In genomic region chr16:16584409-16585032, GRCm38 (mm10) we compare ENCODE assay signal across 9 mouse cellular contexts. TPM values are rescaled to one million over a fixed set of nuclear protein-coding genes. Genes with fewer than 3 reads are reported as not detected.
DNase-seq lines count a peak whose midpoint lies in the region; ATAC-seq and TF ChIP-seq lines count a peak whose summit lies in the region.
"Had no signal": no experiment of that assay in that cellular context is flagged by ENCODE, and none has a peak within 500 bp of the region (broad histone marks: within the 10 kb centered on the region; RNA-seq: fewer than 3 reads in every experiment).

No protein-coding gene starts in this region.

- H3K9ac ChIP-seq in embryonic facial prominence, embryonic 11.5 days (replicated peaks; ENCODE audit: low read length): no peak overlapping the region
- H3K9ac ChIP-seq in heart, embryonic 12.5 days: no peak overlapping the region
- H3K9ac ChIP-seq in kidney, postnatal 0 days (ENCODE audit: low read depth, low read length): no peak overlapping the region
- no peak overlapping the region for H3K9ac ChIP-seq in liver, embryonic 13.5 days
- no peak overlapping the region for H3K9ac ChIP-seq in neural tube, embryonic 12.5 days
- no peak overlapping the region for H3K9ac ChIP-seq in stomach, postnatal 0 days (ENCODE audit: low read length)
- H3K9ac ChIP-seq: embryonic facial prominence, embryonic 13.5 days had no signal

- no peaks in the 10 kb centered on the region for H3K36me3 ChIP-seq in embryonic facial prominence, embryonic 11.5 days (replicated peaks; ENCODE audit: control insufficient read depth, insufficient read depth, low read depth, low read length)
- no peaks in the 10 kb centered on the region for H3K36me3 ChIP-seq in heart, embryonic 12.5 days
- no peaks in the 10 kb centered on the region for H3K36me3 ChIP-seq in kidney, postnatal 0 days (ENCODE audit: insufficient read depth, low read length)
- no peaks in the 10 kb centered on the region for H3K36me3 ChIP-seq in liver, embryonic 13.5 days
- H3K36me3 ChIP-seq in neural tube, embryonic 12.5 days: no peaks in the 10 kb centered on the region
- no peaks in the 10 kb centered on the region for H3K36me3 ChIP-seq in stomach, postnatal 0 days (ENCODE audit: control insufficient read depth, insufficient read depth, low read length)
- H3K36me3 ChIP-seq: embryonic facial prominence, embryonic 13.5 days had no signal

- peak; percentile 94 for TF ChIP-seq CTCF in kidney, postnatal 0 days (IDR thresholded peaks at IDR 0.05; ENCODE audit: low read depth)
- peak; percentile 92 for TF ChIP-seq CTCF in stomach, postnatal 0 days (IDR thresholded peaks at IDR 0.05; ENCODE audit: low read depth)

- no peaks in the 10 kb centered on the region for H3K4me1 ChIP-seq in embryonic facial prominence, embryonic 11.5 days (ENCODE audit: control insufficient read depth, insufficient read depth, low read length)
- H3K4me1 ChIP-seq in heart, embryonic 12.5 days (replicated peaks): no peaks in the 10 kb centered on the region
- no peaks in the 10 kb centered on the region for H3K4me1 ChIP-seq in kidney, postnatal 0 days (replicated peaks; ENCODE audit: insufficient read depth, low read length)
- no peaks in the 10 kb centered on the region for H3K4me1 ChIP-seq in liver, embryonic 13.5 days (replicated peaks)
- H3K4me1 ChIP-seq in neural tube, embryonic 12.5 days: no peaks in the 10 kb centered on the region
- H3K4me1 ChIP-seq in stomach, postnatal 0 days (replicated peaks; ENCODE audit: control insufficient read depth, insufficient read depth): no peaks in the 10 kb centered on the region
- H3K4me1 ChIP-seq: embryonic facial prominence, embryonic 13.5 days had no signal

- H3K27ac ChIP-seq in embryonic facial prominence, embryonic 11.5 days (replicated peaks; ENCODE audit: low read depth, low read length): no peak overlapping the region
- no peak overlapping the region for H3K27ac ChIP-seq in heart, embryonic 12.5 days (ENCODE audit: poor library complexity, severe bottlenecking)
- no peak overlapping the region for H3K27ac ChIP-seq in kidney, postnatal 0 days
- no peak overlapping the region for H3K27ac ChIP-seq in liver, embryonic 13.5 days
- H3K27ac ChIP-seq in neural tube, embryonic 12.5 days: no peak overlapping the region
- H3K27ac ChIP-seq in stomach, postnatal 0 days (replicated peaks): no peak overlapping the region
- H3K27ac ChIP-seq: embryonic facial prominence, embryonic 13.5 days had no signal

- no peak overlapping the region for H3K4me3 ChIP-seq in embryonic facial prominence, embryonic 11.5 days (ENCODE audit: low read depth, low read length)
- no peak overlapping the region for H3K4me3 ChIP-seq in heart, embryonic 12.5 days
- H3K4me3 ChIP-seq in kidney, postnatal 0 days (replicated peaks; ENCODE audit: low read depth, low read length): no peak overlapping the region
- no peak overlapping the region for H3K4me3 ChIP-seq in liver, embryonic 13.5 days (replicated peaks)
- H3K4me3 ChIP-seq in neural tube, embryonic 12.5 days: no peak overlapping the region
- no peak overlapping the region for H3K4me3 ChIP-seq in stomach, postnatal 0 days (ENCODE audit: low read depth, low read length)
- H3K4me3 ChIP-seq: embryonic facial prominence, embryonic 13.5 days had no signal

- peak; percentile 87 for ATAC-seq in embryonic facial prominence, embryonic 11.5 days (replicated peaks; ENCODE audit: insufficient number of reproducible peaks, low FRiP score, low TSS enrichment, low read depth)
- 0 out of 2 replicates have a peak, but pooled peaks have one; percentile 63 for ATAC-seq in heart, embryonic 12.5 days (ENCODE audit: insufficient number of reproducible peaks, low FRiP score)
- peak; percentile 61; the same call in 1 of the 2 replicates for ATAC-seq in kidney, postnatal 0 days (replicated peaks; ENCODE audit: low FRiP score, low read depth)
- ATAC-seq in liver, embryonic 13.5 days (ENCODE audit: low read depth): 0 out of 2 replicates have a peak, but pooled peaks have one; percentile 39
- peak; percentile 86 for ATAC-seq in neural tube, embryonic 12.5 days (ENCODE audit: low FRiP score, low read depth)
- peak; percentile 78; the same call in 1 of the 2 replicates for ATAC-seq in stomach, postnatal 0 days (ENCODE audit: low FRiP score, low TSS enrichment)

- 75% methylated on average over 4 of the region's 4 CpGs for WGBS in embryonic facial prominence, embryonic 11.5 days
- WGBS in heart, embryonic 12.5 days: 60% methylated on average over 4 of the region's 4 CpGs
- WGBS in kidney, postnatal 0 days: 72% methylated on average over 4 of the region's 4 CpGs
- WGBS in liver, embryonic 13.5 days (ENCODE audit: insufficient replicate concordance): 58% methylated on average over 4 of the region's 4 CpGs
- WGBS in neural tube, embryonic 12.5 days: 91% methylated on average over 4 of the region's 4 CpGs
- 60% methylated on average over 4 of the region's 4 CpGs for WGBS in stomach, postnatal 0 days

- H3K9me3 ChIP-seq in embryonic facial prominence, embryonic 11.5 days (replicated peaks; ENCODE audit: control insufficient read depth, low read length): no peaks in the 10 kb centered on the region
- H3K9me3 ChIP-seq in heart, embryonic 12.5 days (replicated peaks): no peaks in the 10 kb centered on the region
- H3K9me3 ChIP-seq in kidney, postnatal 0 days (replicated peaks; ENCODE audit: low read length): no peaks in the 10 kb centered on the region
- H3K9me3 ChIP-seq in liver, embryonic 13.5 days (replicated peaks): no peaks in the 10 kb centered on the region
- H3K9me3 ChIP-seq in neural tube, embryonic 12.5 days: no peaks in the 10 kb centered on the region
- no peaks in the 10 kb centered on the region for H3K9me3 ChIP-seq in stomach, postnatal 0 days (ENCODE audit: control insufficient read depth, low read length)
- H3K9me3 ChIP-seq: embryonic facial prominence, embryonic 13.5 days had no signal

- H3K4me2 ChIP-seq in embryonic facial prominence, embryonic 11.5 days (ENCODE audit: low read depth, low read length): no peak overlapping the region
- H3K4me2 ChIP-seq in heart, embryonic 12.5 days: no peak overlapping the region
- no peak overlapping the region for H3K4me2 ChIP-seq in kidney, postnatal 0 days (ENCODE audit: low read length)
- H3K4me2 ChIP-seq in liver, embryonic 13.5 days: no peak overlapping the region
- H3K4me2 ChIP-seq in neural tube, embryonic 12.5 days (replicated peaks): no peak overlapping the region
- H3K4me2 ChIP-seq in stomach, postnatal 0 days (replicated peaks; ENCODE audit: low read depth): no peak overlapping the region
- H3K4me2 ChIP-seq: embryonic facial prominence, embryonic 13.5 days had no signal

- H3K27me3 ChIP-seq in embryonic facial prominence, embryonic 11.5 days (ENCODE audit: control insufficient read depth, insufficient read depth, low read length): no peaks in the 10 kb centered on the region
- H3K27me3 ChIP-seq in heart, embryonic 12.5 days (replicated peaks): no peaks in the 10 kb centered on the region
- no peaks in the 10 kb centered on the region for H3K27me3 ChIP-seq in kidney, postnatal 0 days (ENCODE audit: insufficient read depth, low read length)
- H3K27me3 ChIP-seq in liver, embryonic 13.5 days: no peaks in the 10 kb centered on the region
- no peaks in the 10 kb centered on the region for H3K27me3 ChIP-seq in neural tube, embryonic 12.5 days (replicated peaks)
- no peaks in the 10 kb centered on the region for H3K27me3 ChIP-seq in stomach, postnatal 0 days (ENCODE audit: control insufficient read depth, insufficient read depth, low read length)
- H3K27me3 ChIP-seq: embryonic facial prominence, embryonic 13.5 days had no signal

- peak; percentile 59 to 63 for DNase-seq in B cell, adult 2 months
- peak; percentile 84 for DNase-seq in adrenal gland, postnatal 10 days
- DNase-seq in embryonic facial prominence, embryonic 11.5 days (ENCODE audit: low spot score): peak; percentile 88
- DNase-seq in kidney, postnatal 0 days (ENCODE audit: low spot score): peak; percentile 81
- peak; percentile 42 for DNase-seq in liver, embryonic 13.5 days
- DNase-seq in stomach, postnatal 0 days (ENCODE audit: low spot score): peak; percentile 80

- TF ChIP-seq EP300 in stomach, postnatal 0 days (optimal IDR thresholded peaks at IDR 0.05): no peak

RNA-seq across cellular contexts. Expression of gene Fgd4, which starts 15.8 kb away (rescaled TPM):
- total RNA-seq in adrenal gland, postnatal 10 days (2021): 10 to 100 TPM; 12.6 to 16.6 TPM
- polyA plus RNA-seq in embryonic facial prominence, embryonic 11.5 days (2014; fragmentation: Nextera tagmentation; extraction: Ambion mirVana): 5.4 and 7.1 TPM in 2 replicates
- 11.4 and 12.1 TPM in 2 replicates for polyA plus RNA-seq in heart, embryonic 12.5 days (2016; fragmentation: Nextera tagmentation; extraction: Ambion mirVana)
- polyA plus RNA-seq in kidney, postnatal 0 days (2015; fragmentation: Nextera tagmentation; extraction: Ambion mirVana): 8.8 and 9.3 TPM in 2 replicates
- polyA plus RNA-seq in liver, embryonic 13.5 days (2015; fragmentation: Nextera tagmentation; extraction: Ambion mirVana): 1.7 and 1.9 TPM in 2 replicates
- 23.0 and 24.9 TPM in 2 replicates for polyA plus RNA-seq in neural tube, embryonic 12.5 days (2016; fragmentation: Nextera tagmentation; extraction: Ambion mirVana)
- polyA plus RNA-seq in stomach, postnatal 0 days (2015; fragmentation: Nextera tagmentation; extraction: Ambion mirVana): 4.6 and 4.7 TPM in 2 replicates
